Mouse (Mus musculus) spleen, postnatal 4 days (tissue): ENCODE data around the gene Ptges.
A peak's percentile ranks its signal among the peaks of the same experiment; 100 is the strongest.
"Not testable (repeated sequence)": the region's sequence is repeated elsewhere in the genome, so short reads cannot be mapped to it uniquely, and the experiment has no call there.

Experiments used
- DNase-seq, 2 experiments: peaks; one replicate each; pipeline ENCODE4 v3.0.0; 2022; ENCODE audit warnings: low spot score in 2 of 2

The Ptges gene

GRCm38 (mm10) chr2:30928893-30929482 is 675 bp downstream of the Ptges start:
- DNase-seq, result peak; percentile 57 to 65

GRCm38 (mm10) chr2:30927844-30928628 is 1.6 kb downstream of the Ptges start:
- DNase-seq, result peak; percentile 79 to 95

- no peak for DNase-seq
These were observed 2.4 kb downstream of the Ptges start for GRCm38 (mm10) chr2:30927151-30927781.

- no peak for DNase-seq
These were observed 3.3 kb downstream of the Ptges start for GRCm38 (mm10) chr2:30926381-30926780.

GRCm38 (mm10) chr2:30925181-30925580 is 4.5 kb downstream of the Ptges start:
- no peak for DNase-seq

GRCm38 (mm10) chr2:30923099-30923498 is 6.6 kb downstream of the Ptges start:
- DNase-seq, result no peak

- no peak for DNase-seq
These were observed 9.4 kb downstream of the Ptges start for GRCm38 (mm10) chr2:30920216-30920615.

- no peak for DNase-seq
These were observed 10.8 kb downstream of the Ptges start for GRCm38 (mm10) chr2:30918780-30919329.

- DNase-seq, result no peak
These were observed 11.5 kb downstream of the Ptges start for GRCm38 (mm10) chr2:30918126-30918525.

GRCm38 (mm10) chr2:30917649-30918048 is 12.0 kb downstream of the Ptges start:
- no peak for DNase-seq

GRCm38 (mm10) chr2:30915933-30916332 is 13.7 kb downstream of the Ptges start:
- not testable (repeated sequence) for DNase-seq

GRCm38 (mm10) chr2:30915376-30915775 is 14.3 kb downstream of the Ptges start:
- DNase-seq, result no peak

- no peak for DNase-seq
These were observed 14.8 kb downstream of the Ptges start for GRCm38 (mm10) chr2:30914836-30915235.

GRCm38 (mm10) chr2:30913022-30913421 is 16.6 kb downstream of the Ptges start:
- DNase-seq, result no peak

GRCm38 (mm10) chr2:30912291-30912773 is 17.3 kb downstream of the Ptges start:
- no peak for DNase-seq

- no peak for DNase-seq
These were observed 23.0 kb downstream of the Ptges start for GRCm38 (mm10) chr2:30906641-30907040.

GRCm38 (mm10) chr2:30905906-30906305 is 23.8 kb downstream of the Ptges start:
- DNase-seq, result no peak

- no peak for DNase-seq
These were observed 24.7 kb downstream of the Ptges start for GRCm38 (mm10) chr2:30904991-30905390.

GRCm38 (mm10) chr2:30904231-30904630 is 25.4 kb downstream of the Ptges start:
- no peak for DNase-seq

GRCm38 (mm10) chr2:30902726-30903722 is 26.6 kb downstream of the Ptges start:
- no peak for DNase-seq

GRCm38 (mm10) chr2:30902256-30902655 is 27.4 kb downstream of the Ptges start:
- no peak for DNase-seq
